Mouse (Mus musculus): ENCODE data around the gene D1Ertd622e. TPM values are rescaled to one million over a fixed set of nuclear protein-coding genes. Genes with fewer than 3 reads are reported as not detected.
A peak's percentile ranks its signal among the peaks of the same experiment; 100 is the strongest.

Gene D1Ertd622e
- polyA plus RNA-seq, 1 experiment from 2014 or later = 13.9 TPM

DNA sequence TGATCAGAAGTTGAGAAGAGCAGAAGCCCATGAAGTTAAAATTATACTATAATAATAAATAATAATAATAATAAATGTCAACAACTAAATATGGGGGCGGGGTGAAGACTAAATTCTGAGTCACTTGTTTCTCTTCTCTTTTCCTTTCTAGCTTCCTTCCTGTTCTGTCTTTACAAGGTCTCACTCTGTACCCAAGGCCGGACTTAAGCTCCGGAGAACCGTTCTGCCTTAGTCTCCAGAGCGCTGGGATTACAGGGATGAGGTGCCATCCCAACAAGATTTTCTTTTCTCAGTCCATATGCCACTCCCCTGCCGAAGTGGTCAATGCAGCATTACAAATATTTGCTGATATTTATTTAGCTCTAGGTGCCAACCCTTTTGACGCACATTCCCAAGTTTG, 450 bp upstream of the D1Ertd622e start:
- no peaks in the 10 kb centered on the region for H3K9me3 ChIP-seq
- 0 out of 2 replicates have a peak, but pooled peaks cover 4% of the 10 kb centered on the region for H3K4me1 ChIP-seq
- peak overlapping the region; percentile 73; the same call in 1 of the 2 replicates for H3K9ac ChIP-seq
- peak overlapping the region; percentile 84 for H3K4me3 ChIP-seq
- H3K27ac ChIP-seq = peak overlapping the region; percentile 87; the same call in 1 of the 2 replicates
- peak overlapping the region; percentile 88 for H3K4me2 ChIP-seq
- WGBS = 18% methylated on average over 7 of the region's 7 CpGs
- H3K36me3 ChIP-seq = no peaks in the 10 kb centered on the region
- no peak for ATAC-seq (ENCODE audit: insufficient number of reproducible peaks, low FRiP score, low TSS enrichment, low read depth)
- H3K27me3 ChIP-seq = no peaks in the 10 kb centered on the region

DNA sequence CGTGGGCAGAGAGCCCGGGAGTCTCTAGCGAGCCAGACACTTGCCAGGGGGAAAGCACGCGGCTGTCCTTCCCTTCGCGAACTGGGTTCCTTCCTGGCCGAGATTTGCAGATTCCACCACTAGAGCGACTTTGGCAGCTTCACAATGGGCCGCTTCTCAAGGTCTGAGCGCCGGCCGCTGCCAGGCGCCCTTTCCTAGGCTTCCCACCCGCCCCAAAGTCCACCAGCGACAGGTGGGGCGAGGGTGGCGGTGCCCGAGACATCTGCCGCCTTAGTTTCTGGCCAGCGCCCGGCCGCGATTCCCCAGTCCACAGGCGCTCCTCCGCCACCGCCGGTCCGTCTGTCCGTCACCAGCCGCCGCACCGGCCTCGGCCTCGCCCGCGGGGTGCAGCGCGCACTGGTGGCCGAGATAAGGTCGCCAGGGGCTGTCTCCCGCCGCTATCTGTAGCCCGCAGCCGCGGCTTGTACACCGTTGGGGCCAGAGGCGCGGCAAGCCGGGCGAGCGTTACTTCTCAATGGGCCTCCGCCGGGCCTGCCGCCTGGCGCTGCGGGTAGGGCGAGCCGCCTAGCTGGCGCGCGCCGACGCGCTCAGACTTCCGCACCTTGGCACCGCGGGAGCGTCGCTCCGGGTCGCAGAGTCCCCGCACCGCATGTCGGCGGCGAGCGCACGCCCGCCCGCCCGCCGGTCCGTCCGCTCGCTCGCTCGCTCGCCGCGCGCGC, 1.0 kb downstream of the D1Ertd622e start:
- under 1% methylated on average over 48 of the region's 93 CpGs for WGBS
- no peaks in the 10 kb centered on the region for H3K27me3 ChIP-seq
- ATAC-seq (ENCODE audit: insufficient number of reproducible peaks, low FRiP score, low TSS enrichment, low read depth) = peak; percentile 17; the same call in 1 of the 2 replicates
- H3K4me2 ChIP-seq = peak overlapping the region; percentile 88
- H3K36me3 ChIP-seq = no peaks in the 10 kb centered on the region
- peak overlapping the region; percentile 84 for H3K4me3 ChIP-seq
- no peaks in the 10 kb centered on the region for H3K9me3 ChIP-seq
- peak overlapping the region; percentile 87 for H3K27ac ChIP-seq
- H3K4me1 ChIP-seq = 0 out of 2 replicates have a peak, but pooled peaks cover 4% of the 10 kb centered on the region
- peak overlapping the region; percentile 73 for H3K9ac ChIP-seq

GRCm38 (mm10) chr1:97659405-97659804, 2.5 kb downstream of the D1Ertd622e start:
- H3K4me3 ChIP-seq = no peak overlapping the region
- no peak overlapping the region for H3K27ac ChIP-seq
- H3K9ac ChIP-seq = no peak overlapping the region
- no peak for ATAC-seq (ENCODE audit: insufficient number of reproducible peaks, low FRiP score, low TSS enrichment, low read depth)
- H3K27me3 ChIP-seq = no peaks in the 10 kb centered on the region
- H3K4me2 ChIP-seq = no peak overlapping the region
- no peaks in the 10 kb centered on the region for H3K36me3 ChIP-seq
- 50% methylated on average over 7 of the region's 7 CpGs for whole genome bisulfite sequencing
- H3K4me1 ChIP-seq = 0 out of 2 replicates have a peak, but pooled peaks cover 4% of the 10 kb centered on the region
- no peaks in the 10 kb centered on the region for H3K9me3 ChIP-seq

- 68% methylated on average over 2 of the region's 2 CpGs for WGBS
- H3K9ac ChIP-seq = no peak overlapping the region
- no peak for ATAC-seq (ENCODE audit: insufficient number of reproducible peaks, low FRiP score, low TSS enrichment, low read depth)
- H3K9me3 ChIP-seq = no peaks in the 10 kb centered on the region
- H3K27me3 ChIP-seq = no peaks in the 10 kb centered on the region
- no peak overlapping the region for H3K4me2 ChIP-seq
- H3K4me1 ChIP-seq = 0 out of 2 replicates have a peak, but pooled peaks cover 6% of the 10 kb centered on the region
- H3K27ac ChIP-seq = no peak overlapping the region
- no peak overlapping the region for H3K4me3 ChIP-seq
- H3K36me3 ChIP-seq = no peaks in the 10 kb centered on the region
Measured at GRCm38 (mm10) chr1:97657786-97658185, 4.1 kb downstream of the D1Ertd622e start.

GRCm38 (mm10) chr1:97657201-97657600, 4.7 kb downstream of the D1Ertd622e start:
- 56% methylated on average over 2 of the region's 2 CpGs for WGBS
- Histone ChIP-seq H3K9me3 (no peaks in the 10 kb centered on the region), H3K9ac (no peak overlapping the region), H3K36me3 (no peaks in the 10 kb centered on the region), H3K4me1 (0 out of 2 replicates have a peak, but pooled peaks cover 7% of the 10 kb centered on the region), H3K27me3 (no peaks in the 10 kb centered on the region), H3K4me2 (no peak overlapping the region), H3K27ac (no peak overlapping the region), H3K4me3 (no peak overlapping the region)
- ATAC-seq (ENCODE audit: insufficient number of reproducible peaks, low FRiP score, low TSS enrichment, low read depth) = no peak

DNA sequence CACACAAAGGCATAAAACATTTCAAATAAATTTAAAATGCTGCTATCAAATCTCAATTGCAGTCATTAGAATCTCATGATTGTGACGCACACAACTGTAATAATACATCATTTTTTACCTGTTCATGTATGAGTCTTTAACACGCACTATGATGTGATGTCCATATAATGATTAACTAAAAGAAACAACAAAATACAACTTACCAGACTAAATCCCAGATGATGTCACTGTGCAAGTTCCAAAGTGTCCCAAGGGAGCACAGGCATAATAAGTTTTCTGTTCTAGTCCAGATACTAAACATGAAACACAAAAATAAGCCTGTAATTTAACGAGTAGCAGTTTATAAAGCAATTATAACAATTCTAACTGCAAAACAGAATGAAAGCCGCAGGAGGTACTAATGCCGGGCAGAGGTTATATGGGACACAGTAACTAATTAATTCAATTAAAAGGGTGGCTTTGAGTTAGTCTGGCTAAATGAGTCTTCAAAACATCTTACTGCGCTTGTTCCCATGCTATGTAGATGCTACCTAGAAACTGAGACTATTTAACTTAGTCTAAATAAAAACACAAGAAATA, 7.4 kb downstream of the D1Ertd622e start:
- Histone ChIP-seq H3K4me1 (0 out of 2 replicates have a peak, but pooled peaks cover 2% of the 10 kb centered on the region), H3K27ac (no peak overlapping the region), H3K9ac (no peak overlapping the region), H3K4me2 (no peak overlapping the region), H3K27me3 (no peaks in the 10 kb centered on the region), H3K4me3 (no peak overlapping the region), H3K36me3 (no peaks in the 10 kb centered on the region), H3K9me3 (no peaks in the 10 kb centered on the region)
- WGBS = 59% methylated on average over 6 of the region's 6 CpGs
- no peak for ATAC-seq (ENCODE audit: insufficient number of reproducible peaks, low FRiP score, low TSS enrichment, low read depth)

- WGBS = 73% methylated on average over 3 of the region's 3 CpGs
- Histone ChIP-seq H3K27me3 (no peaks in the 10 kb centered on the region), H3K4me3 (no peak overlapping the region), H3K9ac (no peak overlapping the region), H3K4me2 (no peak overlapping the region), H3K9me3 (no peaks in the 10 kb centered on the region), H3K36me3 (0 out of 2 replicates have a peak, but pooled peaks cover 4% of the 10 kb centered on the region), H3K27ac (no peak overlapping the region), H3K4me1 (0 out of 2 replicates have a peak, but pooled peaks cover 2% of the 10 kb centered on the region)
- ATAC-seq (ENCODE audit: insufficient number of reproducible peaks, low FRiP score, low TSS enrichment, low read depth) = no peak
Measured at GRCm38 (mm10) chr1:97650553-97651123, 11.2 kb downstream of the D1Ertd622e start.

- H3K4me2 ChIP-seq = no peak overlapping the region
- H3K27me3 ChIP-seq = no peaks in the 10 kb centered on the region
- H3K27ac ChIP-seq = no peak overlapping the region
- no peaks in the 10 kb centered on the region for H3K9me3 ChIP-seq
- 0 out of 2 replicates have a peak, but pooled peaks cover 5% of the 10 kb centered on the region for H3K36me3 ChIP-seq
- WGBS = 36% methylated on average over 6 of the region's 6 CpGs
- H3K4me3 ChIP-seq = no peak overlapping the region
- no peak overlapping the region for H3K9ac ChIP-seq
- H3K4me1 ChIP-seq = 0 out of 2 replicates have a peak, but pooled peaks cover 2% of the 10 kb centered on the region
- no peak for ATAC-seq (ENCODE audit: insufficient number of reproducible peaks, low FRiP score, low TSS enrichment, low read depth)
Measured at GRCm38 (mm10) chr1:97650072-97650471, 11.8 kb downstream of the D1Ertd622e start.

DNA sequence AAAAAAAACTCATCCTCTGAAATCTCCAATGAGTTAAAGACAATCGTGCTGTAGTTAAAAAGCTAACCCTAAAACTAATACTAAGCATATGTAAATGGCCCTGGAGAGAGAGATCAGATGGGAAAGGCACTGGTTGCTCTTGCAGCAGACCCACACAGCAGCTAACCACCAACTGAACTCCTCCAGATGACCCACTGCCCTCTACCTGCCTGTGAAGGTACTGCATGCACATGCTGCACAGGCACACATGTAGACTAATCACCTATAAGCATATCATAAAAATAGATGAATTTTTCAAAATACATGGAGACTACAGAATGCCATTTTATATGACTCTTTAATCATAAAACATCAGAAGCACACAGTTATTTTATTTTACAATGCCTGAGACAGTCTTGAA, 14.8 kb downstream of the D1Ertd622e start:
- no peak overlapping the region for H3K4me2 ChIP-seq
- H3K9me3 ChIP-seq = no peaks in the 10 kb centered on the region
- H3K27me3 ChIP-seq = no peaks in the 10 kb centered on the region
- H3K27ac ChIP-seq = no peak overlapping the region
- H3K36me3 ChIP-seq = 0 out of 2 replicates have a peak, but pooled peaks cover 5% of the 10 kb centered on the region
- no peak for ATAC-seq (ENCODE audit: insufficient number of reproducible peaks, low FRiP score, low TSS enrichment, low read depth)
- H3K4me3 ChIP-seq = no peak overlapping the region
- 90% methylated on average over 1 of the region's 1 CpGs for WGBS
- H3K4me1 ChIP-seq = no peaks in the 10 kb centered on the region
- no peak overlapping the region for H3K9ac ChIP-seq

- no peak overlapping the region for H3K4me3 ChIP-seq
- WGBS = 87% methylated on average over 8 of the region's 8 CpGs
- ATAC-seq (ENCODE audit: insufficient number of reproducible peaks, low FRiP score, low TSS enrichment, low read depth) = no peak
- no peak overlapping the region for H3K9ac ChIP-seq
- no peaks in the 10 kb centered on the region for H3K36me3 ChIP-seq
- H3K9me3 ChIP-seq = no peaks in the 10 kb centered on the region
- H3K27me3 ChIP-seq = no peaks in the 10 kb centered on the region
- H3K27ac ChIP-seq = no peak overlapping the region
- no peak overlapping the region for H3K4me2 ChIP-seq
- H3K4me1 ChIP-seq = no peaks in the 10 kb centered on the region
Measured at GRCm38 (mm10) chr1:97634104-97634503, 27.8 kb downstream of the D1Ertd622e start.

DNA sequence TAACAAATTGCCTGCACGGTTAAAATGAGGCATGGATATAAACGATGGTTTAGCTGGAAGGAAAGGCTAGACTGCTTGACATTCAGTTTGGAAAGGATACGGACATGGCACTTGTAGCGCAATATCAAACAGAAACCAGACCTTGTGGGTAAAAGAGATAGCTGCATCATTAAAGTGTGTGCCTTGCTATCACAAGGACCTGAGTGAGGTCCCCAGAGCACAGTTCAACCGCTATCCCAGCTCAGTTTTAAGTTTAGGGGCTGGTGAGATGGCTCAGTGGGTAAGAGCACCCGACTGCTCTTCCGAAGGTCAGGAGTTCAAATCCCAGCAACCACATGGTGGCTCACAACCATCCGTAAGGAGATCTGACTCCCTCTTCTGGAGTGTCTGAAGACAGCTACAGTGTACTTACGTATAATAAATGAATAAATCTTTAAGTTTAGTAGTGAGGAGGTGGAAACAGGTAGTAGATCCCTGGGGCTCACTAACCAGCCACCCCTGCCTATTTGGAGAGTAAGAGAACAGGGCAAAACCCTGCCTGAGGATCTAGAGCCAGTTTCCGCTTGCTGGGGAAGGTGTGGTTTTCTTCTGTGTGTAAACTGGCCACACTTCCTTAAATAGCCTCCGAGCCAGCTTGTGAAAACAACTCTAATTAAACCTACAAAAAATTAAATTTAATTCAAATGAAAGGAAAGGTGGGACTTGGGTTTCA, 29.2 kb downstream of the D1Ertd622e start:
- WGBS = 80% methylated on average over 11 of the region's 11 CpGs
- no peaks in the 10 kb centered on the region for H3K27me3 ChIP-seq
- no peak overlapping the region for H3K4me3 ChIP-seq
- ATAC-seq (ENCODE audit: insufficient number of reproducible peaks, low FRiP score, low TSS enrichment, low read depth) = no peak
- no peak overlapping the region for H3K9ac ChIP-seq
- no peak overlapping the region for H3K27ac ChIP-seq
- no peaks in the 10 kb centered on the region for H3K4me1 ChIP-seq
- no peaks in the 10 kb centered on the region for H3K9me3 ChIP-seq
- no peaks in the 10 kb centered on the region for H3K36me3 ChIP-seq
- H3K4me2 ChIP-seq = no peak overlapping the region
